Mouse (Mus musculus) cerebellum, adult 2 months (tissue): ENCODE results near the gene Ppia. TPM values are rescaled to one million over a fixed set of nuclear protein-coding genes. Genes with fewer than 3 reads are reported as not detected.

Experiments
- DNase-seq, 2 experiments: peaks; one replicate each; pipeline ENCODE4 v3.0.0; 2021
- H3K27ac ChIP-seq: fragments of 200-500 bp; 2 replicates; pipeline ENCODE4 v1.5.1; 2012; ENCODE audit warnings: low read length, control low read depth, inconsistent platforms; ENCODE audit not compliant: insufficient read depth
- H3K27me3 ChIP-seq: fragments of 200-500 bp; 2 replicates; pipeline ENCODE4 v1.6.1; 2012; ENCODE audit warnings: inconsistent platforms, mild to moderate bottlenecking, low read length, moderate library complexity; ENCODE audit not compliant: control insufficient read depth, insufficient read depth
- H3K4me1 ChIP-seq: fragments of 200-500 bp; 2 replicates; pipeline ENCODE4 v1.6.1; 2011; ENCODE audit warnings: low read length; ENCODE audit not compliant: control insufficient read depth, insufficient read depth
- H3K4me3 ChIP-seq: fragments of 200-500 bp; replicated peaks from 2 replicates; pipeline ENCODE3; 2011; ENCODE audit warnings: mild to moderate bottlenecking, low read depth, low read length, control low read depth; ENCODE audit not compliant: insufficient read depth
- CTCF ChIP-seq: fragments of 200-500 bp; IDR thresholded peaks from 2 replicates; pipeline ENCODE4 v1.5.1; 2011; ENCODE audit warnings: low read depth, mild to moderate bottlenecking, control low read depth, low read length, moderate library complexity, borderline replicate concordance; ENCODE audit not compliant: insufficient read depth
- POLR2A ChIP-seq: fragments of 200-500 bp; IDR thresholded peaks from 2 replicates; pipeline ENCODE4 v1.6.1; 2011; ENCODE audit warnings: low read length, control low read depth, borderline replicate concordance; ENCODE audit not compliant: insufficient read depth
- whole genome bisulfite sequencing: fragments of 180-500 bp; shearing (Covaris S2); methylation state at CpG from one replicate; pipeline ENCODE4 v1.1.7; 2018; 5-methylcytosine and 5-hydroxymethylcytosine counted together
- polyA plus RNA-seq: library from polyadenylated mRNA; depleted of rRNA; stranded (reverse); fragments of >200 nt; gene quantifications from 2 replicates; pipeline ENCODE4 v1.2.3, GENCODE M21; 2012

The Ppia gene
- polyA plus RNA-seq, 1 experiment: 2,321 TPM

DNA sequence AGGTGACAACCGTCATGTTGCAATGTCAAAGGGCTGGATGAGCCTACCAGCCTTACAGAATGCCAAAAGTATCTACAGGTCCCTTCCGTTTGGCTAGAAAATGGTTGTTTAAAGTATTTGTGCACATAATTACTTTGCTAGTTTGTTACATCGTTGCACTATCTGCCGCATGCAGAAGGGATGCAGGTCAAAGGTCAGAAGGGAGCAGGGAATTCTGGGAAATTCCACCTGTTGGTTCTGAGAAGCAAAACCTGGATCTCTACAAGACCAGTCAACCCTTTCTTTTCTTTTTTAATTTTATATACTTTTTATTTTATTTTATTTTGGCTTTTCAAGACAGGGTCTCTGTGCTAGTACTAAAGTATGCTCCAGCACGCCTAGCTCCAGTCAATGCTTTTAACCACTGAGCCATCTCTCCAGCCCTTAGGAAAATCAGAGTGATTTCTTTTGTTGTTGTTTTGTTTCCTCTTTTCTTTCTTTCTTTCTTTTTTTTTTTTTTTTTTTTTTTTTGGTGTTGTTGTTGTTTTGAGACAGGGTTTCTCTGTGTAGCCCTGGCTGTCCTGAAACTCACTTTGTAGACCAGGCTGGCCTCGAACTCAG is 27.0 kb upstream of the Ppia start:
- Histone ChIP-seq H3K4me3 (no peak overlapping the region), H3K27ac (peak overlapping the region; percentile 84), H3K4me1 (peaks cover 10% of the 10 kb centered on the region), H3K27me3 (no peaks in the 10 kb centered on the region)
- no peak for TF ChIP-seq CTCF
- no peak for TF ChIP-seq POLR2A
- DNase-seq: peak; percentile 10 to 29
- 93% methylated on average over 6 of the region's 6 CpGs for WGBS

DNA sequence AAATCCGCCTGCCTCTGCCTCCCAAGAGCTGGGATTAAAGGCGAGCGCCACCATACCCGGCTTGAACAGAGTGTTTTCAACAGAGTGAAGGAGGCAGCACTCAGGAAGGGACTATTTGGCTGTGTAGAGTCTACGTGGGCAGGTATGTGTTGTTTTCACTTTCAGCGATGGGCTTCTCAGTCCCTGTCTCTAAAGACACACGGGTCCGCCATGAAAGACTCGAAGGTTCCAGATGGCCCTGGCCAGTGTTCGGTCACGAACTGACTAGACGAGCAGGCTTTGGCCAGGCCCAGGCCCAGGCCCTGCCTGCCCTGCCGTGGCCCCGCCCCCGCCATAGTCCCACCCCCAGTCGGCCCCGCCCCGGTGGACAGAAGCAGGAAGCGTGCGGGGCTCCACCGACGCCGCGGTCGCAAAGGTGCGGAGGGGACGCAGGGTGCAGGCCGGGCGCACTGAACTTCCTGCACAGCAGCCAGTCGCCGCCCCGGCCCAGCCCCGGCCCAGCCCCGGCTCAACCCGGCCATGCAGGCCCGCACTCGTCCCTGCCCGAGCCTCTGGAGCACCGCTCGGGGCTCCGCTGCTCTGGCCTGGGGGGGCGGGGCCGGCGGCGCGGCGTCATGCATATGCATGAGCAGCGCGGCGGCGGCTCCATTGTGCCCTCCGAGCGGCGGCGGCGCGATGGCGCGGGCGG is 26.4 kb upstream of the Ppia start, which contains the start of gene Zmiz2:
Zmiz2 (plus strand) TSS at position 349 of the 688 bp plus-strand sequence.
- TF ChIP-seq POLR2A (peak; percentile 77; the same call in 1 of the 2 replicates), CTCF (no peak)
- Histone ChIP-seq H3K27me3 (no peaks in the 10 kb centered on the region), H3K27ac (peak within 1 kb of the TSS; percentile 84), H3K4me1 (peaks cover 14% of the 10 kb centered on the region), H3K4me3 (peak within 1 kb of the TSS; percentile 98)
- 4% methylated on average over 55 of the region's 60 CpGs for WGBS
- DNase-seq: peak; percentile 96

DNA sequence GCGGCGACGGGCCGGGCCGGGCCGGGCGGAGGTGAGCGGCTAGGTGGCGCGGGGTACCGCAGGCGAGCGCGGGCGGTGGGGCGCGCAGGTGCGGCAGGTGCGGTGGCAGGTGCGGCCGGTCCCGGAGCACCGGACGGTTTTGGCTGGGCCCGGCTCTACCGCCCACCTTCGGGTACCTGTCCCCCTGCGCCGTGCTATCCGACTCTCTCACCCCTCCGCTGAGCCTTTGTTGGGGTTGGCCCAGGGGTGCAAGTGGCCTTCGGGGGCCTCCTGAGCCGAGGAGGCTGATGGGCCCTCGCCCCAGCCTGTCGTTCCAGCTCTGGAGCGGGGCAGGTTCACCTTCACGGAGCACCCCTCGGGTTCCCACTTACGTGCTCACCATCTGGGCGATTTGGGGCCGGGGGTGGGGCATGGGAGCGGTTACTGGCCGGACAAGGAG is 25.7 kb upstream of the Ppia start:
- TF ChIP-seq POLR2A (no peak), CTCF (no peak)
- 1% methylated on average over 42 of the region's 43 CpGs for WGBS
- H3K27ac ChIP-seq: peak overlapping the region; percentile 81
- peak overlapping the region; percentile 98 for H3K4me3 ChIP-seq
- DNase-seq: peak in 1 of 2 experiments; percentile 65
- H3K4me1 ChIP-seq: peaks cover 20% of the 10 kb centered on the region
- H3K27me3 ChIP-seq: no peaks in the 10 kb centered on the region

DNA sequence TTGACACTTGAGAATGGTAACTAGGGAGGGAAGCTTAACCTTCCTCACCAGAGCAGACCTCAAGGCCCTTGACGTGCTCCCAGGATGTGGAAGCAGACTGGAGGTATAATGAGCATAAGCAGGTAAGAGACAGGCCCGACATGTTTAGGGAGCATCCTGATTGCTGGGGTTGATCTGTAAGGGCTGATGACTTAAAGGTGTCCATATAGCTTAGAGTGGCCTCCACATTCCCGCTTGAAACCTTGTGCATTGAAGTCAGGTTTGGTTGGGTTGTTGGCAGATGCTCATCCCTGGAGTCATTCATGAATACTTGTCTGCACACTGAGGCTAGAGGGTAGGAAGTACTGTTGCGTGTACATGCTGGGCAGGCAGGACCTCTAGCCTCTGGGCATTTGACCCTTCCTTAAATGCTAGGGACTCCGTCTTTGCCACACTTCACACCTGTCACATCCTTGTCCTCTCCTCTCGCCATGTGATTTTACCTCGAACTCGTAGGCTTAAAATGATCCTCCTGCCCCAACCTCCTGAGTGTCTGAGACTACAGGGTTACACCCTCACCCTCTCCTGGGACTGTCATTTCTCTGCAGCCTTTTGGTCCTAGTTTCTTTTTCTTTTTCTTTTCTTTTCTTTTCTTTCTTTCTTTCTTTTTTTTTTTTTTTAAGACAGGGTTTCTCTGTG is 24.7 kb upstream of the Ppia start:
- WGBS: 57% methylated on average over 8 of the region's 8 CpGs
- DNase-seq: peak; percentile 16 to 25
- no peak overlapping the region for H3K27ac ChIP-seq
- H3K4me3 ChIP-seq: peak overlapping the region; percentile 98
- H3K27me3 ChIP-seq: no peaks in the 10 kb centered on the region
- H3K4me1 ChIP-seq: peaks cover 28% of the 10 kb centered on the region
- TF ChIP-seq CTCF (no peak), POLR2A (no peak)

DNA sequence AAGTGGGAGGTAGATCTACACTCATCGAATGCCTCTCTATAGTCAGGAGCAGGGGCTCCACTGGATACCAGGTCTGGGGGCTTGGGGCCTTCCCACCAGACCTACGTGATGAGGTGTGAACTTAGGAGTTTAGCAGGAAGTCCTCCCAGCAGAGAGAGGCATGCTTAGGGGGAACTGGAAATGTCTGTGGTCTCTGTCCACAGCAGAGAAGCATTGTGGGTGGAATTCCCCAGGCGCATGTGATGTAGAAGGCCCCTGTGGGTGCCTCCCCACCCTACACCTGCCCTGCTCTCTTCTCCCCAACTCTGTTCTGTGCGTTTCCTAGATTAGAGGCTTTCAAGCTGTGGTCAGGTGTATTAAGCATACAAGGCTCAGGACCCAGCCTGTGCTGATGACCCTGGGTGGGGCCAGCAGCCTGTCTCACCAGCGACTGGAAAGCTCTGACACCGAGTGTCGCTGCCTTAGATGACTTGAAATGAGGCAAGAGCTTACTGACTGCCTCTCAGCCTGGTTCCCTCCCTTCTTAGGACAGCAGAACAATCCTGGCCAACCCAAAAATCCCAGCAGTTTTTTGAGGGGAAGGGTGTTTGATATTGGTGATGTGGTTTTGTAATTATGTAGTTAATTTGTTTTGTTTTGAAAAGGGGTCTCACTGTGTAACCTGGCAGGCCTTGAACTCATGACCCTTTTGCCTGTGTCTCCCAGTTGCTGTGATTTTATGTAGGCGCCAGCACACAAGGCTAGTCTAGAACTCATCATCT is 23.5 kb upstream of the Ppia start:
- H3K27ac ChIP-seq: no peak overlapping the region
- 88% methylated on average over 8 of the region's 8 CpGs for WGBS
- DNase-seq: no peak
- no peak for TF ChIP-seq POLR2A
- no peak for TF ChIP-seq CTCF
- no peaks in the 10 kb centered on the region for H3K27me3 ChIP-seq
- H3K4me3 ChIP-seq: no peak overlapping the region
- peaks cover 28% of the 10 kb centered on the region for H3K4me1 ChIP-seq

DNA sequence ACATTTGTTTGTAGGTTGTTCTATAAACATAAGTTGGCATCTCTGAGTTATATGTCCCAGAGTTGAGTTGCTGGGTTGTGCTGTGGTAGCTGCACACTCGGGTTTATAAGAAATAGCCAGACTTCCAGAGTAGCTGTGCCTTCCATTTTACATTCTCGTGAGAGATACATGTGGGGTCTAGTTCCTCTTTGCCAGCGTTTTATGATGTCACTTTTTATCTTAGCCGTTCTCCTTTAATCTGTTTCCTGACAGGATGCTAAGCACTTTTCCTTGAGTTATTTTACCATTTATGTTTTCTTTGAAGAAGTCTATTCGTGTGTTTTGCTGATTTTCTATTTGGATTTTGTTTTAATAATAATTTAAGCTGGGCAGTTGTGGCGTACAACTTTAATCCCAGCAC is 22.4 kb upstream of the Ppia start:
- no peaks in the 10 kb centered on the region for H3K27me3 ChIP-seq
- 92% methylated on average over 6 of the region's 6 CpGs for WGBS
- H3K4me3 ChIP-seq: no peak overlapping the region
- H3K27ac ChIP-seq: no peak overlapping the region
- TF ChIP-seq CTCF: no peak
- TF ChIP-seq POLR2A: no peak
- no peak for DNase-seq
- peaks cover 28% of the 10 kb centered on the region for H3K4me1 ChIP-seq

DNA sequence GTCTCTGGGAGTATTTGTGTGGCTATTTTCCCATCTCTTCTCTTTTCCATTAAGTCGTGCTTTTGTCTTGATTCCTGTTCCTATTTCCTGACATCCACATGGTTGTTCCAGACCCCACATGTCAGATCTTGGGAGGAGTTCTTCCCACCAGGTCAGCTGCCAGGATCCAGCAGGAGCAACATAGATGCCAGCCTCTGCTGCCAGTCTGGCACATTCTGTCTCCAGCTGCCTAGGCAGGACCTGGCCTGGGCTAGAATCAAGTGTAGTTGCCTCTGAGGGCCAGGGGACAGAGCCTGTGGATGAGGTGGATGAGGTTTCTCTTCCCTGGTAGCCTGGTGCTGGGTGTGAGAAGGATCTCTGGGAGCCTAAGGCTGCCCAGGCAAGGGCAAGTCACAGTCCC is 21.4 kb upstream of the Ppia start:
- H3K27ac ChIP-seq: no peak overlapping the region
- WGBS: 0% methylated on average over 1 of the region's 1 CpGs
- no peak overlapping the region for H3K4me3 ChIP-seq
- H3K4me1 ChIP-seq: peaks cover 28% of the 10 kb centered on the region
- DNase-seq: peak; percentile 36 to 39
- TF ChIP-seq CTCF: no peak
- no peak for TF ChIP-seq POLR2A
- no peaks in the 10 kb centered on the region for H3K27me3 ChIP-seq
